Mouse (Mus musculus) lung, postnatal 36 days (tissue): ENCODE measurements around the gene Gm14685.
"Not testable (repeated sequence)": the region's sequence is repeated elsewhere in the genome, so short reads cannot be mapped to it uniquely, and the experiment has no call there.

Experiments used
- DNase-seq: peaks from one replicate; pipeline ENCODE4 v3.0.0; 2022; ENCODE audit warnings: mixed read lengths

Gm14685 gene

DNA sequence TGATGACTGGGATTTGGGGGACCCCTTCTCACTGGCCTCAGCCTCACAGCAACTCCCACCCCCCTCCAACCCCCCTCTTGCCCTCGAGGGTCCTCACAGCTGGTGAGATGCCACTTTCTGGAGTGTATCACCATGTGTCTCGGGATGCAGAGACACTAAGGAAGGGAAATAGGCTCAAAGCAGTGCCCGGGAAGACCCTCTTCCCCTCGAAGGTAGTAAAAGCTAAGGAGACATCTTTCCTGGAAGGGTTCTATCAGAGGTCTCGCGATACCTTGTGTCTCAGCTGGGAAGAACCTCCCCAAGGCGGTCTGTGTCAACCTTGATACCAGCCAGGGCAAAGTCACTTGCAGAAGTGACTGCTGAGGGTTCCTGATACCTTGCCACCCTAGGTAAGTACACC lies at the start of gene Gm14685:
Gm14685 (plus strand) TSS at position 301 of the 400 bp plus-strand sequence.
- not testable (repeated sequence) for DNase-seq

DNA sequence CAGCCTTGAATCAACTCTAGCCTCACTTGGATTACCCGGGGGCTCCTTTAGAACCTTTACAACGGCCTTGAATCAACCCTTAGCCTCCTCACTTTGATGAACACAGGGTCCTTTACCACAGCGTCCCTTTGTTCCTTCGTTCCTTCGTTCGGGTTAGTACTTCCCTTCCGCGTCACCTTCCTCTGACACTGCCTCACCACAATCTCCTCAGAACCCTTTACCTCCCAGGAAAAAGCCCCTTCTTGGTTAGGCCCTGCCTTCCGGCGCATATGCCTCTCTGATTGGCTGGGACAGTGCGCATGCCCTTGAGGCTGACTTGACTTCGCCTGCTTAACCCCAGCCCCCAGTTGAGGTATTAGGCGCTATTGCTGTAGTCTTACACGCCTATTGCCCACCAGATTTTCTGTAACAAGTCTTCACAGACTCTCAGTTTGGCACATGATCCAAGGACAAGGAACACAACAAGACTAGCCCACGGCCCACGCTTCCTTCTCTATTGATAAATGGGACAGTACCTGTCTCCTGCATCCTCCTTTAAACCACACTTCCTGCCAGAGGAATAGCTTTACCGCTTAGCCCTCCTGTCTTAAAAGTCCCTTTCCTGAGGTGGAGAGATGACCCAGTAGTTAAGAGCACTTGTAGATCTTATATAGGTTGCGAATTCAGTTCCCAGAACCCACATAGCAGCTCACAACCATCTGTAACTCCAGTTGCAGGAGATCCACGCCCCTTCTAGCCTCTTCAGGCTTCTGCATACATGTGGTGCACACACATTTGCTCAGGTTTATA lies 34.4 kb upstream of the Gm14685 start, which contains the start of gene Xlr4a:
Xlr4a (minus strand) TSS at position 212 of the 789 bp plus-strand sequence.
- DNase-seq = not testable (repeated sequence)

DNA sequence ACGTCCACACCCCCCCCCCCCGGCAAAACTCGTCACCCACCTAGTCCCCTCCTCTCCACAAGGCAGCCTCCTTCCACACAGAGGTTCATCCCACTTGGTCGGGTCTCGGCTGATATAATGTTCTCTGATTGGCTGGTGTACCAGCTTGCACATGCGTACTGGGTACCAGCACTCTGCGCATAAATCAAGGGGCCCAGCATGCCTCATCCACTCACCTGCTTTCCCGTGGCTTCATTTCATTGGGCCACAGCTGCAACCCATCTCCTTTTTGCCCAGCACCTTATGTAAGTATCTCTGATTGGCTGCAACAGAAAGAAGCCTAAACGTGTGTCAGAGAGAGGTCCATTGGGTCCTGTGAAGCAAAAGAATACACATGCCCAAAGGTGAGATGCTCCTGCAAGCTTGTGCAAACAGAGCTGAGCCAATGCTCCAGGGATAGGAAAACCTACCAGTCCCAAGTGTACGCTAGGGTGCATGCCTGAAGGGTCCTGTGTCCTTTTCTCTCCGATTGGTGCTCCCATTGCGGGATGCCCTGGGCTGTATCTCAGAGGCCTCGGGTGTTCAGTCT lies 19.8 kb upstream of the Gm14685 start, which contains the start of gene Xlr3a:
Xlr3a (minus strand) TSS at position 155 of the 568 bp plus-strand sequence.
- peak; percentile 1 for DNase-seq

DNA sequence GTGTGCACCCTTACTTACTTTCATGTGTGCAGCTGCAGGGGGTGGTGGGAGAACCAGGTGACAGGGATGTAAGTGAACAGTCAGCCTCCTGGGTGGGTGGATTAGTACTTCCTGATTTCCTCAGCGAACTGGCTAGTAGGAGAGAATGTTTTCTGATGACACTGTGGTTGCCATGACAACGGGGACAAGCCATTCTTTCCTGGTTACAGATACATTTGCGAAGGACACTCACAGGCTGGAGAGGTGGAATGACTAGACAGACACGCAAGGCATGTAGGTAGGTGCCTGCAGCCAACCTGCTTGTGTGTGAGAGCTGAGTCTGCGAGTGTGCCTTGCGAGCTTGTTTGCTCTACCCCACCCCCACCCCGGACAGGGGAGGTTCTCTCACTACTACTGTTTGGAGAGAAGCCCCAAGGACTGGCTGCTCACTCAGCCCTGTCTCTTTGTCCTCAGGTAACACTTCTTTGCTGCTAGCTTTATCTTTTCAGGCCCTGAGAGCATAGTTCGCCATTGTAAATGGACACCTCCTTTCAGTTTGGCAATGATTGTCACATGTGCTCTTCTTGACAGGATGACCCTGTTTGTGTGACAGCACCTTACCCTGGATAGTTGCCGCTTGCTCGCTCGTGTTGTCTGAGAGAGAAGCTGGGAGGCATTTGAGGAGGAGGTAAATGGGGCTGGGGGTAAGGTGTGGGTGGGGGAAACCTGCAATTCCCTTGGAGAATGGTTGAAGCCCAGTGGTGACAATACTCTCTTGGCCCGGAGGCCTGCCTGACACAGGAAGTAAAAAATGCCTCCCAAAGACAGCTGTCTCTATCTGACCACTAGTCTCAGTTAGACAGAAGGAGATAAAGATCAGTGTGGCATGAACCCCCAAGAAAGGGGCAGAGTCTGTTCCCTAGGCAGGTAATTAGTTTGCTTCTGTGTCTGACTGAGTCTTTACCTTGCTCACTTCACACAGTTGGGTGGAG lies 6.3 kb downstream of the Gm14685 start:
- DNase-seq = not testable (repeated sequence)

GRCm38 (mm10) chrX:73143218-73143618 lies 26.4 kb downstream of the Gm14685 start:
- not testable (repeated sequence) for DNase-seq

DNA sequence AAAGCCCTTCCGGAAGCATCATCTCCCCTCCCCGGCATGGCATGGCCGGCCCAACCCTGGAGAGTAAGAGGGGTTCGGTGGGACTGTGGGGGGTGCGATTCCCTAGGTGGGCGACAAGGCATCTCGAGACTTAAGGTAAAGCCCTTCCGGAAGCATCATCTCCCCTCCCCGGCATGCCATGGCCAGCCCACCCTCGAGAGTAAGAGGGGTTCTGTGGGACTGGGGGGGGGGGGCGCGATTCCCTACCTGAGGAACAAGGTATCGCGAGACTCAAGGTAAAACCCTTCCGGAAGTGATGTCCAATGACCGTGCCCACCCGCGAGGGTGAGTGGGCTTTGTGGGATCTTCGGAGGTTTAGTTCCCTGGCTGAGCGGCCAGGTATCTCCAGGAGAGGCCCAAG lies 31.6 kb downstream of the Gm14685 start, which contains the start of gene Xlr5b:
Xlr5b (plus strand) TSS at position 301 of the 400 bp plus-strand sequence.
- DNase-seq = not testable (repeated sequence)

GRCm38 (mm10) chrX:73149350-73149749 lies 32.5 kb downstream of the Gm14685 start, which contains the start of gene DXBay18:
DXBay18 (minus strand) TSS chrX:73149450.
- not testable (repeated sequence) for DNase-seq

GRCm38 (mm10) chrX:73176889-73177288 lies 60.0 kb downstream of the Gm14685 start, which contains the start of gene Spin2d:
Spin2d (minus strand) TSS chrX:73176989.
- not testable (repeated sequence) for DNase-seq
